Mouse (Mus musculus): ENCODE data around the gene Camsap3.

- no peak for TF ChIP-seq CTCF (IDR thresholded peaks at IDR 0.05; ENCODE audit: low read depth, low read length)
- TF ChIP-seq EP300 (IDR thresholded peaks at IDR 0.05; ENCODE audit: insufficient read depth, low read depth, low read length), result peak; percentile 98
Observed at GRCm38 (mm10) chr8:3579390-3580364, 7.4 kb upstream of the Camsap3 start.
